Mouse (Mus musculus) right cerebral cortex, postnatal 10 days (tissue): Measurements from ENCODE around the gene Sorcs2.
A peak's percentile ranks its signal among the peaks of the same experiment; 100 is the strongest.
"Not testable (repeated sequence)": the region's sequence is repeated elsewhere in the genome, so short reads cannot be mapped to it uniquely, and the experiment has no call there.

ENCODE experiments used
- DNase-seq, 2 experiments: peaks; one replicate each; pipeline ENCODE4 v3.0.0; 2021; ENCODE audit warnings: low spot score in 2 of 2

Sorcs2 gene

GRCm38 (mm10) chr5:36304299-36304980, 93.5 kb downstream of the Sorcs2 start:
- DNase-seq = peak; percentile 51 to 64

- no peak for DNase-seq
Measured at GRCm38 (mm10) chr5:36301166-36301565, 96.8 kb downstream of the Sorcs2 start.

- DNase-seq = no peak
Measured at GRCm38 (mm10) chr5:36298049-36298448, 99.9 kb downstream of the Sorcs2 start.

GRCm38 (mm10) chr5:36297246-36297645, 100.7 kb downstream of the Sorcs2 start:
- no peak for DNase-seq

- no peak for DNase-seq
Measured at GRCm38 (mm10) chr5:36293109-36293900, 104.6 kb downstream of the Sorcs2 start.

GRCm38 (mm10) chr5:36292321-36292720, 105.6 kb downstream of the Sorcs2 start:
- no peak for DNase-seq

GRCm38 (mm10) chr5:36291191-36291590, 106.7 kb downstream of the Sorcs2 start:
- no peak for DNase-seq

GRCm38 (mm10) chr5:36285405-36285804, 112.5 kb downstream of the Sorcs2 start:
- peak; percentile 49 to 57 for DNase-seq

- DNase-seq = no peak
Measured at GRCm38 (mm10) chr5:36279896-36280295, 118.0 kb downstream of the Sorcs2 start.

- DNase-seq = no peak
Measured at GRCm38 (mm10) chr5:36274684-36275394, 123.1 kb downstream of the Sorcs2 start.

- DNase-seq = no peak
Measured at GRCm38 (mm10) chr5:36267194-36267769, 130.7 kb downstream of the Sorcs2 start.

GRCm38 (mm10) chr5:36260862-36261261, 137.1 kb downstream of the Sorcs2 start:
- peak; percentile 74 for DNase-seq

GRCm38 (mm10) chr5:36259691-36260124, 138.2 kb downstream of the Sorcs2 start:
- DNase-seq = peak in 1 of 2 experiments; percentile 48

GRCm38 (mm10) chr5:36258387-36259181, 139.4 kb downstream of the Sorcs2 start:
- DNase-seq = peak in 1 of 2 experiments; percentile 62

- DNase-seq = no peak
Measured at GRCm38 (mm10) chr5:36257008-36257407, 140.9 kb downstream of the Sorcs2 start.

- DNase-seq = no peak
Measured at GRCm38 (mm10) chr5:36254642-36255516, 143.1 kb downstream of the Sorcs2 start.

GRCm38 (mm10) chr5:36252746-36253504, 145.0 kb downstream of the Sorcs2 start:
- peak in 1 of 2 experiments; percentile 19 for DNase-seq

- no peak for DNase-seq
Measured at GRCm38 (mm10) chr5:36248022-36248421, 149.9 kb downstream of the Sorcs2 start.

GRCm38 (mm10) chr5:36237526-36237925, 160.4 kb downstream of the Sorcs2 start:
- not testable (repeated sequence) for DNase-seq
